Mouse (Mus musculus) liver, embryonic 14.5 days (tissue): ENCODE measurements around the gene Siae. TPM values are rescaled to one million over a fixed set of nuclear protein-coding genes. Genes with fewer than 3 reads are reported as not detected.

Experiments
- ATAC-seq: fragments of 200-750 bp; cut with Nextera tagmentation; 2 replicates; pipeline ENCODE4 v1.8.0; 2017; ENCODE audit warnings: moderate number of reproducible peaks, mild to moderate bottlenecking, moderate library complexity; ENCODE audit not compliant: insufficient read depth
- DNase-seq, 3 experiments: peaks; one replicate each; pipeline ENCODE4 v3.0.0-alpha.2; 2012 to 2013; ENCODE audit warnings: low read depth in 3 of 3, low spot score in 3 of 3
- H3K27ac ChIP-seq: fragments of 300-500 bp; sonication (generic); 2 replicates; pipeline ENCODE4 v1.5.1; 2014; ENCODE audit warnings: moderate library complexity, mild to moderate bottlenecking, control low read depth, inconsistent platforms
- H3K27me3 ChIP-seq: fragments of 300-500 bp; sonication (generic); 2 replicates; pipeline ENCODE4 v1.6.1; 2014; ENCODE audit warnings: mild to moderate bottlenecking, low read length, moderate library complexity; ENCODE audit not compliant: control insufficient read depth, insufficient read depth
- H3K36me3 ChIP-seq: fragments of 300-500 bp; sonication (generic); replicated peaks from 2 replicates; pipeline ENCODE4 v1.6.1; 2014; ENCODE audit warnings: low read depth; ENCODE audit not compliant: control insufficient read depth, insufficient read depth
- H3K4me1 ChIP-seq, 2 experiments: fragments of 200-500 bp in 1 of 2; fragments of 300-500 bp in 1 of 2; sonication (generic) in 1 of 2; replicated peaks; 2 replicates each; pipeline ENCODE4 v1.6.1; 2012 to 2014; ENCODE audit warnings: antibody characterized with exemption in 1 of 2, inconsistent platforms in 1 of 2, low read length in 1 of 2; ENCODE audit not compliant: control insufficient read depth in 2 of 2, insufficient read depth in 2 of 2
- H3K4me2 ChIP-seq: fragments of 300-500 bp; sonication (generic); 2 replicates; pipeline ENCODE4 v1.6.1; 2014; ENCODE audit warnings: low read depth, mild to moderate bottlenecking, control low read depth, moderate library complexity
- H3K4me3 ChIP-seq, 2 experiments: fragments of 200-500 bp in 1 of 2; fragments of 300-500 bp in 1 of 2; sonication (generic) in 1 of 2; 2 replicates each; pipeline ENCODE4 v1.5.1; 2012 to 2014; ENCODE audit warnings: low read depth in 2 of 2, low read length in 2 of 2, mild to moderate bottlenecking in 2 of 2, control low read depth in 1 of 2, inconsistent platforms in 1 of 2, moderate library complexity in 1 of 2; ENCODE audit not compliant: insufficient read depth in 1 of 2
- H3K9ac ChIP-seq: fragments of 300-500 bp; sonication (generic); replicated peaks from 2 replicates; pipeline ENCODE4 v1.6.1; 2014; ENCODE audit warnings: mild to moderate bottlenecking, control low read depth, moderate library complexity
- H3K9me3 ChIP-seq: fragments of 300-500 bp; sonication (generic); 2 replicates; pipeline ENCODE4 v1.6.1; 2016; ENCODE audit warnings: low read length, mixed read lengths; ENCODE audit not compliant: control insufficient read depth
- CTCF ChIP-seq: IDR thresholded peaks from 2 replicates; pipeline ENCODE4 v1.5.1; 2016; ENCODE audit warnings: antibody characterized with exemption, low read depth, control low read depth
- EP300 ChIP-seq: IDR thresholded peaks from 2 replicates; pipeline ENCODE4 v1.6.1; 2016; ENCODE audit warnings: antibody characterized with exemption, low read depth
- WGBS: fragments of 180-500 bp; shearing (Covaris S2); extraction: QIAGEN DNeasy Blood & Tissue Kit; methylation state at CpG from one replicate; pipeline ENCODE4 v1.1.7; 2014; ENCODE audit not compliant: insufficient replicate concordance; 5-methylcytosine and 5-hydroxymethylcytosine counted together
- polyA plus RNA-seq, 2 experiments: library from polyadenylated mRNA; depleted of rRNA in 1 of 2; stranded (reverse) in 1 of 2; unstranded in 1 of 2; fragments of >200 nt; fragmentation: Nextera tagmentation in 1 of 2; extraction: Ambion mirVana in 1 of 2; gene quantifications; 2 replicates each; pipeline versions ENCODE4 v1.2.1 to v1.2.3; 2012 to 2014

Gene Siae
- polyA plus RNA-seq, 2 experiments, result 2.2 to 5.7 TPM

- H3K9ac ChIP-seq, result no peak overlapping the region
- H3K4me3 ChIP-seq, result no peak overlapping the region
- TF ChIP-seq CTCF, result no peak
- TF ChIP-seq EP300, result no peak
- no peak overlapping the region for H3K27ac ChIP-seq
- no peaks in the 10 kb centered on the region for H3K27me3 ChIP-seq
- WGBS, result 76% methylated on average over 8 of the region's 8 CpGs
- no peak overlapping the region for H3K4me2 ChIP-seq
- peaks cover 6 to 10% of the 10 kb centered on the region in 2 experiments for H3K4me1 ChIP-seq
- ATAC-seq (no peak), DNase-seq (no peak)
- H3K9me3 ChIP-seq, result no peaks in the 10 kb centered on the region
- no peaks in the 10 kb centered on the region for H3K36me3 ChIP-seq
These were observed 36.5 kb upstream of the Siae start for GRCm38 (mm10) chr9:37518991-37519390.

GRCm38 (mm10) chr9:37519995-37520394, 35.5 kb upstream of the Siae start:
- Histone ChIP-seq H3K27me3 (no peaks in the 10 kb centered on the region), H3K36me3 (no peaks in the 10 kb centered on the region), H3K27ac (no peak overlapping the region), H3K4me3 (no peak overlapping the region), H3K9ac (no peak overlapping the region), H3K9me3 (no peaks in the 10 kb centered on the region), H3K4me2 (no peak overlapping the region), H3K4me1 (peaks cover 6 to 10% of the 10 kb centered on the region in 2 experiments)
- DNase-seq (no peak), ATAC-seq (no peak)
- TF ChIP-seq EP300 (no peak), CTCF (no peak)
- 71% methylated on average over 2 of the region's 2 CpGs for WGBS

- peaks cover 39% of the 10 kb centered on the region for H3K27me3 ChIP-seq
- ATAC-seq, result no peak
- no peaks in the 10 kb centered on the region for H3K9me3 ChIP-seq
- H3K27ac ChIP-seq, result no peak overlapping the region
- TF ChIP-seq CTCF (no peak), EP300 (no peak)
- 61% methylated on average over 2 of the region's 2 CpGs for WGBS
- H3K36me3 ChIP-seq, result no peaks in the 10 kb centered on the region
- no peak overlapping the region for H3K4me3 ChIP-seq
- no peak overlapping the region for H3K4me2 ChIP-seq
- 0 out of 4 replicates have a peak, but pooled peaks cover 0 to 2% of the 10 kb centered on the region in 2 experiments for H3K4me1 ChIP-seq
- H3K9ac ChIP-seq, result no peak overlapping the region
- DNase-seq, result no peak
These were observed 30.0 kb upstream of the Siae start for GRCm38 (mm10) chr9:37525461-37525860.

GRCm38 (mm10) chr9:37526443-37527395, 28.8 kb upstream of the Siae start:
- no peak for DNase-seq
- peak overlapping the region; percentile 43 for H3K4me2 ChIP-seq
- H3K4me3 ChIP-seq, result no peak overlapping the region
- no peak overlapping the region for H3K9ac ChIP-seq
- no peaks in the 10 kb centered on the region for H3K36me3 ChIP-seq
- H3K4me1 ChIP-seq, result 0 out of 4 replicates have a peak, but pooled peaks cover 0 to 2% of the 10 kb centered on the region in 2 experiments
- TF ChIP-seq CTCF (peak; percentile 49), EP300 (no peak)
- H3K9me3 ChIP-seq, result no peaks in the 10 kb centered on the region
- 16% methylated on average over 21 of the region's 21 CpGs for WGBS
- peaks cover 50% of the 10 kb centered on the region for H3K27me3 ChIP-seq
- ATAC-seq, result no peak
- no peak overlapping the region for H3K27ac ChIP-seq
